Mouse (Mus musculus) cerebellum, adult 18-20 months (tissue): ENCODE data around the gene Gabbr2.

ENCODE experiments used
- DNase-seq, 2 experiments: peaks; one replicate each; pipeline ENCODE4 v3.0.0; 2021

The Gabbr2 gene

GRCm38 (mm10) chr4:46988257-46988656, 3.4 kb downstream of the Gabbr2 start:
- DNase-seq: peak in 1 of 2 experiments; percentile 22

DNA sequence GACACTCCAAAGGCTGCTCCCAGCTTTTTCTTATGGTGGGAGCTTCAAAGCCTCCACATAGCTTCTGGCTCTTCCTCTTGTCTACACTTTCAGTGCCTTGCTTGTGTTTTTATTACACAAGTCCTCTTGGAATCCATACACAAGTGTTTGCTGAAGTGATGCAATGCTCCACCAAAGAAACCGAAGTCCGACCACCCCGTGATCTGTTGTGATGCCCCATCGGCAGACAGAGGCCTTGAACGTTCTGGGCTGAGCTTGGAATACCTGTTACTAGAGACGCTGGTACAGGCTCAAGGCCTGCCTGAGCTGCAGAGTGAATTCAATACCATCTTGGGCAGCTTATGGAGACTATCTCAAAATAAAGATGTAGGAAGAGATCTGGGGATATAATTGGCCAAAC, 3.9 kb downstream of the Gabbr2 start:
- DNase-seq: peak in 1 of 2 experiments; percentile 16

GRCm38 (mm10) chr4:46986054-46986453, 5.6 kb downstream of the Gabbr2 start:
- DNase-seq: peak; percentile 65 to 77

DNA sequence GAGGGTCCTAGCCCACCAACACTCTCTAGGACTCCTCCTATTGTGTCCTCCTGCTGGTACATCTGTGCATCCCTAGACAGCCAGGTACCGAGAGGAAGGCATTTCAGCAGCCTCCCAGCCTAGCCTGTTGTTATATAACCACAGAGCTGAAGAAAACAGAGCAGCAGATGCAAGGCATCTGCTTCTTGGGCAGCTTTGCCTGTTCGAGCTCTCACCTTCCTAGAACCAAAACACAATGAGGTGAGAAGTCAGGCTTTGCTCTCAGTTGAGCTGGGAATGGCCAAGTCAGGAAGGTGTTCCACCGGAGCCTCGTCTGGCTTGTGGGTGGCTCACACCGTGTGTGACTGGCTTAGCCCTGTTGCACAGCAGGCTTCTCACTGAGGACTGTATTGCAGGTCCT, 8.8 kb downstream of the Gabbr2 start:
- peak; percentile 40 to 49 for DNase-seq

GRCm38 (mm10) chr4:46982094-46982493, 9.6 kb downstream of the Gabbr2 start:
- peak; percentile 36 to 45 for DNase-seq

GRCm38 (mm10) chr4:46978371-46978770, 13.3 kb downstream of the Gabbr2 start:
- DNase-seq: peak in 1 of 2 experiments; percentile 5

DNA sequence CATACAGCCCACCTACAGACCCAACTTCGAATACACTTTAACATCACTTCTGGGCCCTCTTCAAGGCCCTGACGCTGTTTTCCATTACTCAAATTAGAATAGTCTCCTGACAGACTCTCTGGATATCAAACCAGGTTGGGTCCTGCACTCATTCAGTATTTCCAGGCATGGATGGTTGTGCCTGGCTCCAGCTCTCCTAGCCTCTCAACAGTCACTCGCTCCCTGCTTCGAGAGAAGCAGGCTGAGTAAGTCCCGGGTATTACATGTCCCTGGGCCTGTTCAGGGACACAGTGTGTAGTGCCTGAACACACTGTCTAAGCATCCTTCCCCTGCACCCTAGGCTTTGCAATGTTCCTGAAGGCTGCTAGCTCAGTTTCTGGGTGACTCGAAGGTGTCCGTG, 14.5 kb downstream of the Gabbr2 start:
- DNase-seq: peak; percentile 44 to 55

- peak; percentile 84 for DNase-seq
Observed at GRCm38 (mm10) chr4:46976671-46977071, 15.0 kb downstream of the Gabbr2 start.

DNA sequence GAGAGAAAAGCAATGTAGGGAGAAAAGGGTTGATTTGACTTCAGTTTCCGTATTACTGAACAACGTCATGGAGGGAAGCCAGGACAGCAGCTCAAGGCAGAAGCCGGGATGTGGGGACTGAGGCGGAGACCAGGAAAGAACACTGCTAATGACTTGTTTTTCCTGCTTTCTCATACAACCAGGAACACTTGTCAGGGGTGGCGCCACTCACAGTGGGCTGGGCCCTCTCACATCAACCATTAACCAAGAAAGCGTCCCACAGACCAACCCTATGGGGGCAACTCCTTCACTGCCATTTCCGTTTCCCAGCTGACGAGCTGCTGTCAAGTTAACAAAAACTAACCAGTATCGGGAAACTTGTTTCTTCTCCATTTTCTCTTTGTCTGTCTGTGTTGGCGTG, 18.4 kb downstream of the Gabbr2 start:
- no peak for DNase-seq

DNA sequence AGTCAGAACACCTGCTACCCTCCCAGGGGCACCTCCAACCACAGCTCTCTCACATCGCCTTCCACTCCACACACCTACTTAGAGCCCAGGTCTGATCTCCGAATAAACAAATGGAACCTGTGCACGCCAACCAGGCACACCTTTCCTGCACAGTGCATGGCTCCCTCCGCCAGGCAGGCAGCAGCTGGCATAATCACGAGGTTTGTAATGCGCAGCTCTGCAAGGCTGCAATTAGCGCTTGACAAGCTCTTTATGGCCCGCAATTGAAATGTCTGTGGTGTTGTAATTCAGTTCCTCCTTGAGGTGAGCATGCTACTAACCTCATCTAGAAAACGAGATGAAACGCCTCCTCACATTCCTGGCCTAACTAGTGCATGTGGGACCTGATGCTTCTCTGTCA, 23.7 kb downstream of the Gabbr2 start:
- no peak for DNase-seq

GRCm38 (mm10) chr4:46966551-46966950, 25.1 kb downstream of the Gabbr2 start:
- no peak for DNase-seq

- DNase-seq: no peak
Observed at GRCm38 (mm10) chr4:46961403-46961802, 30.3 kb downstream of the Gabbr2 start.

GRCm38 (mm10) chr4:46960208-46960607, 31.5 kb downstream of the Gabbr2 start:
- no peak for DNase-seq

DNA sequence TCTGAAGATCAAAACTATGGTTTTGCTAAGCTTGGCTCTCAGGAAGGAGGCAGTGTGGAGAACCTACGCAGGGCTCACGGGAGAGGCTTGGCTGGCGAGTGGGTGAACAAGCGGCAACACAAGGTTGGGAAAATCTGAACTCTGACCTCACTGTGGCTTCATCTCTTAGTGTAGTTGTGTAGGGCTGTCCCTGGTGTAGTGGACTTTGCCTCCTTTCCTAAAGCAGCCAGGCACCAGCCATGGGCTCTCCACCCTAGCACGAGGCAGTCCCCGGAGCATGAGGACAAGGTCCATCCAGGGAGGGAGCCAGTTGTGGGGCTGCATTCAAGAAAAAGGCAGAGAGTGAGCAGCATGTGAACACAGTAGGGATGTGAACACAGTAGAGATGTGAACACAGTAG, 31.9 kb downstream of the Gabbr2 start:
- no peak for DNase-seq

- DNase-seq: peak; percentile 90 to 93
Observed at GRCm38 (mm10) chr4:46957955-46958354, 33.7 kb downstream of the Gabbr2 start.

GRCm38 (mm10) chr4:46956966-46957365, 34.7 kb downstream of the Gabbr2 start:
- no peak for DNase-seq

GRCm38 (mm10) chr4:46953021-46953420, 38.7 kb downstream of the Gabbr2 start:
- DNase-seq: no peak

- DNase-seq: no peak
Observed at GRCm38 (mm10) chr4:46952562-46952961, 39.1 kb downstream of the Gabbr2 start.

- DNase-seq: peak; percentile 64 to 65
Observed at GRCm38 (mm10) chr4:46934291-46934690, 57.4 kb downstream of the Gabbr2 start.

GRCm38 (mm10) chr4:46933590-46933989, 58.1 kb downstream of the Gabbr2 start:
- DNase-seq: no peak

DNA sequence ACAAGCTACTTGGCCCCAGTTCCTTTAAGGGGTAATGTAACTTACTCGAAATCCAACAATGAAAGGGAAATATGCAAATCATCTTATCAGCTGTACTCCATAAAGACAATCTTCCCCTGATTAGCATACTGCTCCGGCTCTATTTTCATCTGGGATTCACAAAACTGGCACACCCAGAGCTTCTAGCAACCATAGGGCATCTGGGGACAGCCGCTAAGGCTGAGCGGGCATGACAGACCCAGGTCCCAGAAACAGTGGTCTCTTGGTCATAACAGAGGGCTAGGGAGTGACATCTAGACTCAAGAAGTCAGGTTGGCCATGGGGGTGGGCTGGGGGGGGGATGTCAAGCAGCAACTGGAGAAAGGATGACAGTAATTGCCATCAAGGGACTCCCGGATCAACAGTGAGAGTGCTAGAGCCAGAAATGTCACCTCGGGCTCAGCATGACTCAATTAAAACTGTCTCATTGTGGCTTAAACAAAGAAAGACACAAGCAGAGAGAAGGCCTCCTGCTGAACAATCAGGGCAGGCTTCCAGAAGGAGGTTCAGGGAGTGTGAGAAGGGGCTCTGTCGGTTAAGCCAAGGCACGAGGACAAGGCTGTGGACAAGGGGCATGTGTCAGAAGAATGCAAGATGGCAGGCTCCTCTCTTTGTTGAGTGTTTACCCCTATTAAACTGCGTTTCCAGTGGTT, 59.8 kb downstream of the Gabbr2 start:
- DNase-seq: no peak

GRCm38 (mm10) chr4:46928112-46928511, 63.6 kb downstream of the Gabbr2 start:
- DNase-seq: peak in 1 of 2 experiments; percentile 42

GRCm38 (mm10) chr4:46919144-46919543, 72.5 kb downstream of the Gabbr2 start:
- DNase-seq: no peak

- no peak for DNase-seq
Observed at GRCm38 (mm10) chr4:46916786-46917185, 74.9 kb downstream of the Gabbr2 start.

- DNase-seq: no peak
Observed at GRCm38 (mm10) chr4:46915934-46916333, 75.7 kb downstream of the Gabbr2 start.
